Mouse (Mus musculus) kidney, adult 2 months (tissue): ENCODE results near the gene Mob2.

Experiments used
- CTCF ChIP-seq: fragments of 200-500 bp; conservative IDR thresholded peaks from 2 replicates; pipeline ENCODE4 v1.5.1; 2011; ENCODE audit warnings: low read depth, mild to moderate bottlenecking, control low read depth, low read length, moderate library complexity, mixed read lengths; ENCODE audit not compliant: insufficient read depth, insufficient read length
- POLR2A ChIP-seq: fragments of 200-500 bp; IDR thresholded peaks from one replicate; pipeline ENCODE4 v1.6.1; 2011; ENCODE audit warnings: low read depth, low read length, control low read depth

DNA sequence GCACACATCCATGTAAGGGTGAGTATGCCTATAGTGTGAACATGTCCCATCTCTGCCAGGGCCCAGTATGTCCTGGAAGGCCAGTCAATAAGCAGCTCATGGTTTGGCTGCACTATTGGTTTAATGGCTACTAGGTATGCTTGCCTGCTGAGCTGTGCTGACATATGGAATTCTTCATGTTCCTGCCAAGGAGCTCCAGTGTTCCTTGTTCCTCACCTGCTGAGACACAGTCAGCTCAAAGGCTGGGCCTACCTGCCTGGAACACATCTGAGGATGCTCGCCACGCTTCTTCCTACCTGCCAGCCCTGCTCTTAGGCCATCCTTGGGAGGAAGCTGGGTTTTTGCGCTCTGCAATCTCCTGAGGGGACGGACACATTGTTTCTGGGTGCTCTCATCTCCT lies 81.6 kb downstream of the Mob2 start:
- TF ChIP-seq CTCF = no peak
- TF ChIP-seq POLR2A = no peak
